Mouse (Mus musculus) myocyte (in vitro differentiated cells): ENCODE measurements at regions not wholly inside any gene's neighbourhood (a gene's known extent, or its start where the extent isn't known, plus 50 kb on each side); places are given as distances from the start of the nearest gene placed in this dataset.

Experiments
- H3K27me3 ChIP-seq: one replicate; pipeline ENCODE4 v1.6.1; 2011; ENCODE audit not compliant: control insufficient read depth, insufficient read depth, insufficient read length
- H3K36me3 ChIP-seq: one replicate; pipeline ENCODE4 v1.6.1; 2011; ENCODE audit not compliant: control insufficient read depth, insufficient read depth
- H3K4me2 ChIP-seq: one replicate; pipeline ENCODE4 v1.6.1; 2011; ENCODE audit warnings: low read depth, control low read depth
- H3K4me3 ChIP-seq: one replicate; pipeline ENCODE4 v1.5.1; 2011; ENCODE audit warnings: mild to moderate bottlenecking, control low read depth, moderate library complexity
- H3K79me2 ChIP-seq: one replicate; pipeline ENCODE4 v1.6.1; 2011; ENCODE audit not compliant: control insufficient read depth, insufficient read depth
- H3ac ChIP-seq: one replicate; pipeline ENCODE4 v1.6.1; 2011; ENCODE audit not compliant: control insufficient read depth, insufficient read length
- CEBPB ChIP-seq: IDR thresholded peaks from 2 replicates; pipeline ENCODE4 v1.6.1; 2011; ENCODE audit warnings: mild to moderate bottlenecking, moderate library complexity; ENCODE audit not compliant: poor library complexity, insufficient read depth, severe bottlenecking
- E2F4 ChIP-seq: IDR thresholded peaks from one replicate; pipeline ENCODE4 v1.6.1; 2011; ENCODE audit warnings: mild to moderate bottlenecking, control low read depth, moderate library complexity; ENCODE audit not compliant: insufficient read depth
- MAX ChIP-seq: IDR thresholded peaks from one replicate; pipeline ENCODE4 v1.6.1; 2011; ENCODE audit warnings: low read depth, mild to moderate bottlenecking, control low read depth
- MYOD1 ChIP-seq, 3 experiments: IDR thresholded peaks; one replicate each; pipeline ENCODE4 v1.6.1; 2011; ENCODE audit warnings: control low read depth in 2 of 3, low read depth in 2 of 3, mild to moderate bottlenecking in 2 of 3, moderate library complexity in 1 of 3; ENCODE audit not compliant: insufficient read length in 2 of 3, control insufficient read depth in 1 of 3
- MYOG ChIP-seq, 3 experiments: IDR thresholded peaks; one replicate each; pipeline ENCODE4 v1.6.1; 2011; ENCODE audit warnings: control low read depth in 2 of 3, low read depth in 2 of 3, mild to moderate bottlenecking in 2 of 3; ENCODE audit not compliant: insufficient read length in 2 of 3, control insufficient read depth in 1 of 3, insufficient read depth in 1 of 3
- POLR2A ChIP-seq: IDR thresholded peaks from one replicate; pipeline ENCODE4 v1.6.1; 2011; ENCODE audit warnings: low read depth, mild to moderate bottlenecking, control low read depth, moderate library complexity; ENCODE audit not compliant: insufficient read length
- POLR2AphosphoS2 ChIP-seq: IDR thresholded peaks from one replicate; pipeline ENCODE4 v1.6.1; 2011; ENCODE audit warnings: low read depth, control low read depth; ENCODE audit not compliant: insufficient read length
- REST ChIP-seq: IDR thresholded peaks from one replicate; pipeline ENCODE4 v1.6.1; 2011; ENCODE audit warnings: mild to moderate bottlenecking, control low read depth, moderate library complexity; ENCODE audit not compliant: insufficient read depth, insufficient read length
- SRF ChIP-seq: IDR thresholded peaks from one replicate; pipeline ENCODE4 v1.6.1; 2011; ENCODE audit warnings: low read depth; ENCODE audit not compliant: control insufficient read depth, insufficient read length
- TCF12 ChIP-seq: IDR thresholded peaks from one replicate; pipeline ENCODE4 v1.6.1; 2011; ENCODE audit warnings: mild to moderate bottlenecking, control low read depth; ENCODE audit not compliant: poor library complexity, insufficient read depth, severe bottlenecking
- TCF3 ChIP-seq: IDR thresholded peaks from one replicate; pipeline ENCODE4 v1.6.1; 2011; ENCODE audit warnings: low read depth, control low read depth; ENCODE audit not compliant: insufficient read length
- USF1 ChIP-seq: IDR thresholded peaks from one replicate; pipeline ENCODE4 v1.6.1; 2011; ENCODE audit warnings: low read depth, mild to moderate bottlenecking, control low read depth, moderate library complexity

GRCm38 (mm10) chr3:126491251-126491913 lies 104.7 kb upstream of the Camk2d start:
- Histone ChIP-seq H3ac (no peak overlapping the region), H3K36me3 (no peaks in the 10 kb centered on the region), H3K79me2 (no peaks in the 10 kb centered on the region), H3K27me3 (no peaks in the 10 kb centered on the region), H3K4me3 (no peak overlapping the region), H3K4me2 (no peak overlapping the region)
- TF ChIP-seq TCF3 (no peak), POLR2AphosphoS2 (no peak), MYOG (IDR thresholded peaks at IDR 0.05; ENCODE audit: control insufficient read depth in 1 of 3, insufficient read depth in 1 of 3, insufficient read length in 2 of 3, low read depth in 2 of 3) (no peak), REST (no peak)

- no peaks in the 10 kb centered on the region for H3K36me3 ChIP-seq
- H3ac ChIP-seq, result no peak overlapping the region
- H3K79me2 ChIP-seq, result no peaks in the 10 kb centered on the region
- TF ChIP-seq MYOD1 (IDR thresholded peaks at IDR 0.05; ENCODE audit: control insufficient read depth in 1 of 3, insufficient read length in 2 of 3, low read depth in 2 of 3), result no peak
- no peak for TF ChIP-seq USF1
- TF ChIP-seq MYOG (IDR thresholded peaks at IDR 0.05; ENCODE audit: control insufficient read depth in 1 of 3, insufficient read depth in 1 of 3, insufficient read length in 2 of 3, low read depth in 2 of 3), result no peak
- TF ChIP-seq CEBPB, result no peak
- no peak for TF ChIP-seq TCF12
- TF ChIP-seq POLR2AphosphoS2, result no peak
- TF ChIP-seq MAX, result no peak
- TF ChIP-seq TCF3, result no peak
- TF ChIP-seq REST, result no peak
- no peak for TF ChIP-seq POLR2A
- no peak for TF ChIP-seq E2F4
- TF ChIP-seq SRF, result no peak
- no peak overlapping the region for H3K4me2 ChIP-seq
- H3K27me3 ChIP-seq, result no peaks in the 10 kb centered on the region
- no peak overlapping the region for H3K4me3 ChIP-seq
Measured at GRCm38 (mm10) chr3:126491914-126492265, 104.2 kb upstream of the Camk2d start.

GRCm38 (mm10) chr3:126498823-126499222 lies 97.3 kb upstream of the Camk2d start:
- H3K4me3 ChIP-seq, result no peak overlapping the region
- no peaks in the 10 kb centered on the region for H3K79me2 ChIP-seq
- TF ChIP-seq CEBPB (peak; percentile 91), USF1 (no peak), SRF (no peak)
- H3K27me3 ChIP-seq, result no peaks in the 10 kb centered on the region
- H3K36me3 ChIP-seq, result no peaks in the 10 kb centered on the region
- H3K4me2 ChIP-seq, result peak overlapping the region; percentile 26
- no peak overlapping the region for H3ac ChIP-seq

- Histone ChIP-seq H3K27me3 (no peaks in the 10 kb centered on the region), H3ac (no peak overlapping the region), H3K36me3 (no peaks in the 10 kb centered on the region), H3K4me2 (no peak overlapping the region), H3K79me2 (no peaks in the 10 kb centered on the region), H3K4me3 (no peak overlapping the region)
- TF ChIP-seq E2F4, result no peak
- no peak for TF ChIP-seq SRF
- TF ChIP-seq MAX, result no peak
- no peak for TF ChIP-seq POLR2A
- TF ChIP-seq USF1, result no peak
- no peak for TF ChIP-seq TCF3
- TF ChIP-seq MYOD1 (IDR thresholded peaks at IDR 0.05; ENCODE audit: control insufficient read depth in 1 of 3, insufficient read length in 2 of 3, low read depth in 2 of 3), result no peak
- no peak for TF ChIP-seq TCF12
- TF ChIP-seq CEBPB, result no peak
- no peak for TF ChIP-seq MYOG (IDR thresholded peaks at IDR 0.05; ENCODE audit: control insufficient read depth in 1 of 3, insufficient read depth in 1 of 3, insufficient read length in 2 of 3, low read depth in 2 of 3)
- TF ChIP-seq REST, result no peak
- no peak for TF ChIP-seq POLR2AphosphoS2
Measured at GRCm38 (mm10) chr3:126500247-126500646, 95.9 kb upstream of the Camk2d start.

- Histone ChIP-seq H3K4me3 (no peak overlapping the region), H3K79me2 (no peaks in the 10 kb centered on the region), H3ac (no peak overlapping the region), H3K27me3 (no peaks in the 10 kb centered on the region), H3K4me2 (peak overlapping the region; percentile 49), H3K36me3 (no peaks in the 10 kb centered on the region)
- TF ChIP-seq TCF3 (no peak), POLR2A (no peak), USF1 (no peak), MYOG (IDR thresholded peaks at IDR 0.05; ENCODE audit: control insufficient read depth in 1 of 3, insufficient read depth in 1 of 3, insufficient read length in 2 of 3, low read depth in 2 of 3) (no peak), TCF12 (no peak)
Measured at GRCm38 (mm10) chr3:126501826-126502225, 94.3 kb upstream of the Camk2d start.
